Comparison of ENCODE assay signal across 8 mouse cellular contexts in genomic region chr15:8447193-8447767, GRCm38 (mm10). TPM values are rescaled to one million over a fixed set of nuclear protein-coding genes. Genes with fewer than 3 reads are reported as not detected.
DNase-seq lines count a peak whose midpoint lies in the region; ATAC-seq lines count a peak whose summit lies in the region.

No protein-coding gene starts in this region.

- 39% methylated on average over 8 of the region's 8 CpGs for WGBS in kidney, embryonic 16.5 days
- 82% methylated on average over 8 of the region's 8 CpGs for WGBS in embryonic facial prominence, embryonic 10.5 days
- 62% methylated on average over 8 of the region's 8 CpGs for WGBS in intestine, embryonic 15.5 days
- WGBS in neural tube, embryonic 13.5 days, result 65% methylated on average over 8 of the region's 8 CpGs

- DNase-seq in kidney, postnatal 4 days, result no peak
- no peak for DNase-seq in embryonic facial prominence, embryonic 10.5 days (ENCODE audit: low spot score)
- no peak for DNase-seq in gastrocnemius, adult 8-10 months (ENCODE audit: low spot score in 2 of 2)
- no peak for DNase-seq in adrenal gland, adult 18-20 months (ENCODE audit: low spot score in 2 of 2)
- DNase-seq in thymus, postnatal 10 days (ENCODE audit: low spot score in 2 of 2), result no peak

- H3K4me2 ChIP-seq in kidney, embryonic 16.5 days (replicated peaks; ENCODE audit: low read depth, low read length), result peak overlapping the region; percentile 97
- peak overlapping the region; percentile 31; the same call in 1 of the 2 replicates for H3K4me2 ChIP-seq in intestine, embryonic 15.5 days (replicated peaks)
- H3K4me2 ChIP-seq in neural tube, embryonic 13.5 days, result peak overlapping the region; percentile 97

- no peak overlapping the region for H3K27ac ChIP-seq in kidney, embryonic 16.5 days (ENCODE audit: low read length)
- H3K27ac ChIP-seq in embryonic facial prominence, embryonic 10.5 days (replicated peaks), result no peak overlapping the region
- no peak overlapping the region for H3K27ac ChIP-seq in intestine, embryonic 15.5 days
- no peak overlapping the region for H3K27ac ChIP-seq in neural tube, embryonic 13.5 days (replicated peaks)

- no peaks in the 10 kb centered on the region for H3K36me3 ChIP-seq in kidney, embryonic 16.5 days (ENCODE audit: insufficient read depth, low read length)
- H3K36me3 ChIP-seq in embryonic facial prominence, embryonic 10.5 days (replicated peaks), result no peaks in the 10 kb centered on the region
- no peaks in the 10 kb centered on the region for H3K36me3 ChIP-seq in intestine, embryonic 15.5 days
- no peaks in the 10 kb centered on the region for H3K36me3 ChIP-seq in neural tube, embryonic 13.5 days

- no peaks in the 10 kb centered on the region for H3K9me3 ChIP-seq in kidney, embryonic 16.5 days (ENCODE audit: low read length)
- no peaks in the 10 kb centered on the region for H3K9me3 ChIP-seq in embryonic facial prominence, embryonic 10.5 days
- H3K9me3 ChIP-seq in intestine, embryonic 15.5 days, result no peaks in the 10 kb centered on the region
- H3K9me3 ChIP-seq in neural tube, embryonic 13.5 days, result no peaks in the 10 kb centered on the region

- peaks cover 12% of the 10 kb centered on the region for H3K4me1 ChIP-seq in kidney, embryonic 16.5 days (ENCODE audit: insufficient read depth, low read length)
- peaks cover 19% of the 10 kb centered on the region for H3K4me1 ChIP-seq in embryonic facial prominence, embryonic 10.5 days
- peaks cover 6% of the 10 kb centered on the region for H3K4me1 ChIP-seq in intestine, embryonic 15.5 days (replicated peaks)
- H3K4me1 ChIP-seq in neural tube, embryonic 13.5 days (replicated peaks), result peaks cover 35% of the 10 kb centered on the region

- H3K27me3 ChIP-seq in kidney, embryonic 16.5 days (ENCODE audit: insufficient read depth, low read length), result no peaks in the 10 kb centered on the region
- H3K27me3 ChIP-seq in embryonic facial prominence, embryonic 10.5 days (replicated peaks; ENCODE audit: low read depth, poor library complexity, severe bottlenecking), result no peaks in the 10 kb centered on the region
- H3K27me3 ChIP-seq in intestine, embryonic 15.5 days (replicated peaks), result no peaks in the 10 kb centered on the region
- no peaks in the 10 kb centered on the region for H3K27me3 ChIP-seq in neural tube, embryonic 13.5 days

- H3K9ac ChIP-seq in kidney, embryonic 16.5 days (replicated peaks; ENCODE audit: low read length), result no peak overlapping the region; the same call in 1 of the 2 replicates
- H3K9ac ChIP-seq in intestine, embryonic 15.5 days, result no peak overlapping the region
- H3K9ac ChIP-seq in neural tube, embryonic 13.5 days, result no peak overlapping the region

- peak overlapping the region; percentile 26 for H3K4me3 ChIP-seq in kidney, embryonic 16.5 days (ENCODE audit: low read length)
- H3K4me3 ChIP-seq in embryonic facial prominence, embryonic 10.5 days, result peak overlapping the region; percentile 98
- no peak overlapping the region for H3K4me3 ChIP-seq in intestine, embryonic 15.5 days (replicated peaks)
- peak overlapping the region; percentile 97 for H3K4me3 ChIP-seq in neural tube, embryonic 13.5 days

- ATAC-seq in kidney, embryonic 16.5 days (ENCODE audit: low FRiP score, low TSS enrichment), result no peak
- ATAC-seq in intestine, embryonic 15.5 days, result no peak
- no peak for ATAC-seq in neural tube, embryonic 13.5 days (ENCODE audit: low read depth)

RNA-seq across cellular contexts. Expression of gene Nipbl, which starts 3.0 kb away (rescaled TPM):
- 17.5 and 18.9 TPM in 2 replicates for polyA plus RNA-seq in kidney, embryonic 16.5 days (2015; fragmentation: Nextera tagmentation; extraction: Ambion mirVana)
- polyA plus RNA-seq in embryonic facial prominence, embryonic 10.5 days (2016; fragmentation: Nextera tagmentation; extraction: Ambion mirVana), result 18.0 and 18.5 TPM in 2 replicates
- polyA plus RNA-seq in intestine, embryonic 15.5 days (2015; fragmentation: Nextera tagmentation; extraction: Ambion mirVana), result 14.6 and 14.7 TPM in 2 replicates
- 17.0 and 18.1 TPM in 2 replicates for polyA plus RNA-seq in neural tube, embryonic 13.5 days (2015; fragmentation: Nextera tagmentation; extraction: Ambion mirVana)
- 10 to 100 TPM; 19.7 to 23.1 (median 21.4) TPM for total RNA-seq in gastrocnemius, adult 8-10 months (2022)
- 10 to 100 TPM; 37.4 to 45.7 TPM for total RNA-seq in adrenal gland, adult 18-20 months (2021)

Comparison
In these comparisons a context has a peak if more than half of its experiments do, and no peak if none do; other contexts are left out.
1. H3K4me2 ChIP-seq: peak in every context shown above with its lines; median percentile 97 in kidney, embryonic 16.5 days; 97 in neural tube, embryonic 13.5 days; 31 in intestine, embryonic 15.5 days.